Mouse (Mus musculus) lung, postnatal 36 days (tissue): ENCODE measurements around the gene Serpinc1.
"Not testable (repeated sequence)": the region's sequence is repeated elsewhere in the genome, so short reads cannot be mapped to it uniquely, and the experiment has no call there.

ENCODE experiments used
- DNase-seq: peaks from one replicate; pipeline ENCODE4 v3.0.0; 2022; ENCODE audit warnings: mixed read lengths

Gene Serpinc1

GRCm38 (mm10) chr1:161025410-161026210 lies 47.2 kb downstream of the Serpinc1 start:
- peak; percentile 64 for DNase-seq

DNA sequence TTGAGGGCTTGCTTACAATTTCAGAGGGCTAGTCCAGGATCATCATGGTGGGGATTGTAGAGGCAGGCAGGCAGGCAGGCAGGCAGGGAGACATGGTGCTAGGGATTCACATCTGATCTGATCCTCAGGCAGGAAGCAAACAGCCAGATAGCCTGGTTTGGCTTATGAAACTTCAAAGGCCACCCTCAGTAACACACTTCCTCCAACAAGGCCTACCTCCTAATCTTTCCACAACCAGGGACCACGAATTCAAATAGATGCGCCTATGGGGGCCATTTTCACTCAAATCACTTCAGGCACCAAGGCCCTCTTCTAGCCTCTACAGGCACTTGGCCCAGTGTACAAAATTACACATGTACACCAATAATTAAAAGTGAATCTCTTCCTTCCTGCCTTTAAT lies 48.8 kb downstream of the Serpinc1 start:
- DNase-seq: no peak

DNA sequence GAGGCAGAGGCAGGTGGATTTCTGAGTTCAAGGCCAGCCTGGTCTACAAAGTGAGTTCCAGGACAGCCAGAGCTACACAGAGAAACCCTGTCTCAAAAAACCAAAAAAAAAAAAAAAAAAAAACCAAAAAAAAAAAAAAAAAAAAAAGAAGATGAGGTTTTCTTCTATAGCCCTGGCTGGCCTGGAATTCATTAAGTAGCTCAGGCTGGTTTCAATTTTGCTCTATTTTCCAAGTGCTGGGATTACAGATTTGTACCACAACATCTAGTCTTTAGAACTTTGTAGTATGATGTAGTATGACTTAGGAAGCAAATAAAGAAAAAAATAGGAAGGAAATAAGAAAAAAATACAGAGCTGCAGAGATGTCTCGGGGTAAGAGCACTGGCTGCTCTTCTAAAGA lies 50.0 kb downstream of the Serpinc1 start:
- not testable (repeated sequence) for DNase-seq

GRCm38 (mm10) chr1:161030058-161030457 lies 51.7 kb downstream of the Serpinc1 start:
- DNase-seq: no peak

DNA sequence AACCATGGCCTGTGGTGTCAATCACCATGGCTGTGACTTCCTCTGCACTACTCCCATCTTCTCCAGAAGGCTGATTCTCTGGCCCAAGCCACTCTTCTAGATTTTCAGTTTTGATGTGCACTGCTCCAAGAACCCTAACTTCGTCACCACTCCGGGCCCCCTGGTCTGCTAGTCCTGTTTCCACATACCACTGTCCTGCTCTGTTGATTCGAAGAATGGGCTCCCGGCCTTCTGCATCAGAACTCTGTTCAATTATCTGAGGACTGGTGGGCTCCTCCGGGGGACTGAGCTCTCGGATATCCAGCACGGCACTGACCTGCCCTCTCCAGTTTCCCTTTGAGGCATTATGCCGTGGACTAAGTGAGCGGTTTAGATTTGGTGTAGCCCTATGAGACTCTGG lies 53.5 kb downstream of the Serpinc1 start:
- DNase-seq: no peak

DNA sequence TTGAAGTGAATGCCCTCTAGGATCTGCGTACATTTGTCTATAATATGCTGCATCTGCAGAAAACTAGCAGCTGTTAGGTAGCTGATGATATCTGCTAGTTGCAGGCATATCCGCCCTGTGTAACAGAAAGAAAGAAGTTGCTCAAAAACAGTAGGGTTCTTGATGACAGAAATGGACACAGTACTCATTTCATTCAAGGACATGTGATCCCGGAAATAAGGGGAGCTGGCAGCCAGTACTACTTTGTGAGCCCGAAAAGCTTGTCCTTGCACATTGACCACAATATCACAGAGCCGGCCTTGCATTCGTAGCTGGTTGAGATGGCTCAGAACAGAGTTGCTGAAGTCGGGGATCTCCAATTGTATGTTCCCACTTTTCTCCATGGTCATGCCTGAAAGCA lies 54.0 kb downstream of the Serpinc1 start:
- no peak for DNase-seq

- peak; percentile 2 for DNase-seq
These were observed 55.6 kb downstream of the Serpinc1 start for GRCm38 (mm10) chr1:161033856-161034434.

DNA sequence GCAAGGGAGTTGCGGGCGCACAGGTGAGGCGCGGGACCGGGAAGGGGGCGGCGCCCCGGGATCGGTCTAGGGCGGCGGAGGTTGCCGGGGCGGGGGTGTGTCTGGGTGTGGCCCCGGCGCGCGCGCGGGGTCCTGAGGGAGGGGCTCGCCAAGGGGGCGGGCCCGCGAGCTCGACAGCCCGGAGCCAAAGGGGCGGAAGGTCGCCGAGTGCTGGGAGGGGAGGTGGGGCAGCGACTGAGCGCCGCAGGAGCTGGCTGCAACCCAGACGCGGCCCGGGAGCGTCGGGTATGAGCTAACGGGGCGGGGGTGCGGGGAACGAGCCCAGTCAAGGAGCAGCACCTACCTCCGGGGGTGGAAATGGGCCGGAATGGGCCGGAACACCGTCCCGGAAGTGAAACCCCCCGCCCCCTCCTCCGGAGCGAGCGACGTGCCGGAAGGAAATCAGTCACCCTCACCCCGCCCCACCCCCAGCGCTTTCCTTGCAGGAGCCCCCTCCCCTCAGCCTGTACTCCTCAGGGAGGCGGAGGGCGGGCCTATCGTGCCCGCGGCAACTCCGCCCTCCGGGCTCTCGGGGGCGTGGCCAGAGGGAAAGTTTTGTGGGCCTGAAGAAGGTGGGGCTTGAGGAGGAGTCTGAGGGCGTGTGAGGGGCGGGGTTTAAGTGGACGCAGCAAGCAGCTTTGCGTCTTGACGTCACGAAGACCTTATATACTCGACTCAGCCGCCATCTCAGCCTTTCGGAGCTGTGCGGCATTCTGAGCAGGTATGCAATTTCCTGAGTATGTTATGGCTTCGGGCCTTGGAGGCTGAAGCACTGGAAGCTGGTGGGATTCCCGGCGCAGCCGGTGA lies 56.3 kb downstream of the Serpinc1 start, which contains the start of gene Zbtb37:
Gene Zbtb37, minus strand, starts transcription at position 415 of the 846 bp plus-strand sequence.
- peak; percentile 99 for DNase-seq

GRCm38 (mm10) chr1:161035281-161035785 lies 56.9 kb downstream of the Serpinc1 start:
- DNase-seq: peak; percentile 54

GRCm38 (mm10) chr1:161035786-161036404 lies 57.5 kb downstream of the Serpinc1 start:
- DNase-seq: peak; percentile 23

- no peak for DNase-seq
These were observed 58.0 kb downstream of the Serpinc1 start for GRCm38 (mm10) chr1:161036411-161036841.

DNA sequence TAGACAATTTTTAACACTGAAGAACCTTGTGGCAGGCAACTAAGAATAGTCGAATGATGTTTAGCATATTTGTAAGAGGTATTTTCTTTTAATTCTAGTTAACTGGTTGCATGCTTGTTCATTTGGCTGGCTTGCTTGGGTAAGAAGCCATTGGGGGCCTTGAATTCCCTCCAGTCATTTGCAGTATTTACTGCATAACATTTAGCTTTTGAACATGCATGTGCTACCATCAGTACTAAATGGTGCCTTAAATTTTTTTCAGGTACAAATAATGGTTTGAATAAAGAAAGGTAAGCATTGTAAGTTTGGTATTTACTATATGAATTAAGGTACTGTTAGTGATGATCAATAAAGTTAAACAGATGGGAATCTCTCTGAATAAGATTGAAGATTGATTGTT lies 58.6 kb downstream of the Serpinc1 start:
- DNase-seq: no peak

DNA sequence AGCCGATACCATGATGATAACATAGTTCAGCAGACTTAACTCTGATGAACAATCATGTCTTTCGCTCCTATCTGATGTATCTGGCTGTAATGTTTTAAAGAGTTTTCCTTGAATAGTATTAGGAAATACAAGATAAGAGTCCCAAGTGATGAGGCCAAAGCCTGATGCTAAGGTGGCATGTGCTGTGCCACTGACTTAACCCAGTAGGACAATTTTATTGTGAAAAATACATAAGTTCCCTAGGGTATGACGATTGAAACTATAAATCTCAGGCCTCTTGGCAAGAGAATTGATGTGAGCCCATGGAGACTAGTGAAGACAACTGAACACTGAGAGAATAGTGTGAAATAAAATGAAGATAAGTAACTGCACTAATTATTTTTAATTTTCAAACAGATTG lies 59.2 kb downstream of the Serpinc1 start:
- no peak for DNase-seq

DNA sequence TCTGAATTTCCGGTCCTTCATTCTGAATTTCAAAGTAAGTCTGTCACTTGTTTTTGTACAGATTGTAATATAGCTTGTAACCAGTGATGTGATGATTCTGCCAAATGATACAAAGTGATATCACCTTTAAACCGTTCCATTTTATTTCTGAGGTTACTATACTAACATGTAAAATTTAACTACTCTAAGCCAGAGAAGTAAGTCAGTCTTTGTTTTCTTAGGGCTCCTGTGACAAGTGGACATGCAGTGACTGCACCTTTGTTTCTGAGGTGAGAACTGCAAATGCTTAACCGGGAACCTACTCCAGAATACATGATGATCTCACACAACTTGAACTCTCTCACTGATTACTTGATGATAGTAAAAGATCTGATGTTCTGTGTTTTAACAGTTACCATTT lies 59.6 kb downstream of the Serpinc1 start:
- no peak for DNase-seq

GRCm38 (mm10) chr1:161038968-161039721 lies 60.8 kb downstream of the Serpinc1 start:
- no peak for DNase-seq

- DNase-seq: no peak
These were observed 61.5 kb downstream of the Serpinc1 start for GRCm38 (mm10) chr1:161039741-161040425.

GRCm38 (mm10) chr1:161040426-161040770 lies 62.0 kb downstream of the Serpinc1 start:
- no peak for DNase-seq

DNA sequence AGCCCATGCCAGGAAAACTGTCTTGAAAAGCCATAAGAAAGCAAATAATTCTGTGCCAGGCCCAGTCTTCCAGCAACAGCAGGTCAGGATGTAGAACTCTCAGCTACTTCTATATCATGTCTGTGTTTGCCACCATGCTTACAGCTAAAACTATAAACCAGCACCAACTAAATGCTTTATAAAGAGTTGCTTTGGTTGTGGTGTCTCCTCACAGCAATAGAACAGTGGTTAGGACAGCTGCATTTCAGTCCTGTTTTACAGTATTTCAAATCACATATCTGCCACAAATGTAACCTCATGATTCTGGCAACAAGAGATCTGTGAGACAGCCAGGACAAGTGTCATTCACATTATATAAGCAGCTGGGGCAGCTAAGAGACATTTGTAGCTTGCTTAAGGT lies 62.5 kb downstream of the Serpinc1 start:
- DNase-seq: no peak

DNA sequence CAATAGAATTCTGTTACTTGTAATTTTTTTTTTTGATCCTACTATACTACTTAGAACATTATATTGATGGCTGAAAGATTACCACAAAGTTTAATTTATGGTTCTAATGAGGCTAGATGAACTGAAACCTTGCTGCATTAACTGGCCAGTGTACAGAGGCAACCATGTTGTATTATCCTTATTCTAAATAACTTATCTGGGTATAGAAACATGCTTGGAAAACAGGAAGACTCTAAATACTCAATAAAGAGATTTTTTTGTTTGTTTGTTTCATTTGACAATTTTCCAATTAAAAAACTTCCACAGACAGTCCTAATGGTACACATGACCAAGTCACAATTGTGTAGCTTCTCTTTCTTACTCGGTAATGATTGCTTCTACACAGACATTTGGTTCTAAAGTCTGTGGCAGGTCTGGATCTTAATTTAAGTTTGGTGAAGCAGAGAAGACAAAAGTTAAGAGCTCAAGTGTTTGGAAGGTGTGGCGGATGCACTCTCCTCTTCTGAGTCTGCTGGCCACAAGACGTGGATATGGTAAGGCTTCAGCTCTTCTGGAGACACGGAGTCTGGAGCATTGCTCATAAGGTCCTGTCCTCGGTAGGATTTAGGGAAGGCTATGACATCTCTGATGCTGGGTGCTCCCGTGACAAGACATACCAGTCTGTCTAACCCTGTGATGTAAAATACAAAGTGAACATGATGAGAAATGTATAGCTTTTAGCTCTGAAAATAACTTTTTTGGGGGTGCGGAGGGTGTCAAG lies 63.1 kb downstream of the Serpinc1 start:
- no peak for DNase-seq

DNA sequence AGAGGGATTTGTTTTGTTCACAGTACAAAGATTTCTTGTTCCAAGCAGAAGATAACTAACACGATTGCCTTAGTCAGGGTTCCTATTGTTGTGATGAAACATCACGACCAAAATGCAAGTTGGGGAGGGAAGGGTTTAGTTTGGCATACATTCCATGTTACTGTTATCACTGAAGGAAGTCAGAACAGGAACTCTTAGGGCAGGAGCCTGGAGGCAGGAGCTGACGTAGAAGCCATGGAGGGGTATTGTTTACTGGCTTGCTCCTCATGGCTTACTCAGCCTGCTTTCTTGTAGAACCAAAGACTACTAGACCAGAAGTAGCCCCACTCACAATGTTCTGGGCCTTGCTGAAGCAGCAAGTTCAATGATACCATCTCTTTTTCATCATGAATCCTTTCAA lies 68.6 kb downstream of the Serpinc1 start:
- no peak for DNase-seq
